9 mouse cellular contexts compared by ENCODE assay signal in the genomic region with DNA sequence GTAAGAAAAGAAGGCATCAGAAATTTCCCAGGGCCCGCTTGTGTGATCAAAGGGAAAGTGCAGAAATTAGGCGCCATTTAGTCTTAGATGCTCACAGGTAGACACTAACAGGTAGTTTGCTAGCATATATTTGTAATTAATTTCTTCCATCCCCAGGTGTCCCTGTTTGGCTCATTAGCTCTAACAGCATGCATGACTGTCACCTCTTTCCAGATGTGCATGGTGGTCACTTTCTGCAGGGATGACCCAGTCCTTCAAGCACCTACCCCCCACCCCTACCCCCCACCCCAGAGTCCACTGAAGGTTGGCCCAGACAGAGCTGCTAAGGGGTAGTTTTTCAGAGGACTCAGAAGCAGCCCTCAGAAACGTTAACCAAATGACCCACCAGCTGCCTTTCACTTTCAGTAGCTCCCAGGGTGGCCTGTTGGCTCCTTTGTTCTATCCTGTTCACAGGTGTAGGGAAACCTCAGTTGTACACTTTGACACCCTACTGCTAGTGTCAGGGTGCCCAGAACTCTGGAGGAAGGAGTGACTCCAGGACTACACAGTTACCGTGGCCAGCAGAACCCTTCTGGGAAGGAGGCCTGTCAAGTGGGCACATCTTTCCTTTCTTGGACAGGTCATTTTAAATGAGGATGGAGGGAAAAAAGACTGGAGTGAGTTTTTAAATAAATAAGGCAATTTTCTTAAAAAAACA. TPM values are rescaled to one million over a fixed set of nuclear protein-coding genes. Genes with fewer than 3 reads are reported as not detected.
A peak's percentile ranks its signal among the peaks of the same experiment; 100 is the strongest.
DNase-seq lines count a peak whose midpoint lies in the region; ATAC-seq and TF ChIP-seq lines count a peak whose summit lies in the region.
"Had no signal": no experiment of that assay in that cellular context is flagged by ENCODE, and none has a peak within 500 bp of the region (broad histone marks: within the 10 kb centered on the region; RNA-seq: fewer than 3 reads in every experiment).

No protein-coding gene starts in this region.

- H3K36me3 ChIP-seq in heart, postnatal 0 days (replicated peaks; ENCODE audit: control insufficient read depth, insufficient read depth, low read length) = no peaks in the 10 kb centered on the region
- H3K36me3 ChIP-seq in embryonic facial prominence, embryonic 13.5 days = no peaks in the 10 kb centered on the region
- H3K36me3 ChIP-seq in intestine, embryonic 14.5 days (ENCODE audit: control insufficient read depth, insufficient read depth, low read length) = no peaks in the 10 kb centered on the region
- no peaks in the 10 kb centered on the region for H3K36me3 ChIP-seq in midbrain, embryonic 14.5 days (ENCODE audit: control insufficient read depth, insufficient read depth, low read length)

- H3K9me3 ChIP-seq in heart, postnatal 0 days (replicated peaks; ENCODE audit: control insufficient read depth, low read length) = no peaks in the 10 kb centered on the region
- H3K9me3 ChIP-seq in embryonic facial prominence, embryonic 13.5 days = no peaks in the 10 kb centered on the region
- no peaks in the 10 kb centered on the region for H3K9me3 ChIP-seq in intestine, embryonic 14.5 days (ENCODE audit: control insufficient read depth, low read length)
- H3K9me3 ChIP-seq in midbrain, embryonic 14.5 days (ENCODE audit: control insufficient read depth, low read length) = no peaks in the 10 kb centered on the region

- no peak overlapping the region for H3K27ac ChIP-seq in heart, postnatal 0 days (ENCODE audit: low read depth)
- H3K27ac ChIP-seq in embryonic facial prominence, embryonic 13.5 days = no peak overlapping the region
- H3K27ac ChIP-seq in intestine, embryonic 14.5 days (ENCODE audit: low read depth) = no peak overlapping the region
- H3K27ac ChIP-seq in midbrain, embryonic 14.5 days (replicated peaks; ENCODE audit: low read depth, low read length) = no peak overlapping the region

- no peak overlapping the region for H3K9ac ChIP-seq in heart, postnatal 0 days (replicated peaks; ENCODE audit: low read depth, low read length)
- H3K9ac ChIP-seq in embryonic facial prominence, embryonic 13.5 days = peak overlapping the region; percentile 60; the same call in 1 of the 2 replicates
- H3K9ac ChIP-seq in intestine, embryonic 14.5 days (ENCODE audit: low read length) = no peak overlapping the region
- peak overlapping the region; percentile 32 for H3K9ac ChIP-seq in midbrain, embryonic 14.5 days (replicated peaks; ENCODE audit: low read length)

- no peaks in the 10 kb centered on the region for H3K4me1 ChIP-seq in heart, postnatal 0 days (ENCODE audit: control insufficient read depth, insufficient read depth)
- peaks cover 14% of the 10 kb centered on the region; the same call in 1 of the 2 replicates for H3K4me1 ChIP-seq in embryonic facial prominence, embryonic 13.5 days
- H3K4me1 ChIP-seq in intestine, embryonic 14.5 days (replicated peaks; ENCODE audit: control insufficient read depth, insufficient read depth, low read length) = no peaks in the 10 kb centered on the region; the same call in 1 of the 2 replicates
- H3K4me1 ChIP-seq in midbrain, embryonic 14.5 days (ENCODE audit: control insufficient read depth, insufficient read depth, low read length) = peaks cover 9% of the 10 kb centered on the region; the same call in 1 of the 2 replicates

- ATAC-seq in heart, postnatal 0 days (ENCODE audit: insufficient read depth, low read depth) = no peak
- ATAC-seq in embryonic facial prominence, embryonic 13.5 days (ENCODE audit: insufficient number of reproducible peaks, insufficient read depth, low FRiP score, low TSS enrichment, low read depth) = no peak
- 0 out of 2 replicates have a peak, but pooled peaks have one; percentile 15 for ATAC-seq in intestine, embryonic 14.5 days (replicated peaks; ENCODE audit: low FRiP score, low TSS enrichment, low read depth)
- ATAC-seq in midbrain, embryonic 14.5 days (ENCODE audit: low FRiP score, low TSS enrichment) = peak; percentile 34
- no peak for ATAC-seq in activated CD4-positive, CD25-positive, alpha-beta regulatory T cell, adult 4 months

- intact Hi-C loops in left cerebral cortex, postnatal 14 days (cut with DNase I) = no loop called here

- H3K4me2 ChIP-seq in heart, postnatal 0 days (ENCODE audit: low read depth, low read length) = peak overlapping the region; percentile 61
- peak overlapping the region; percentile 71 for H3K4me2 ChIP-seq in embryonic facial prominence, embryonic 13.5 days
- H3K4me2 ChIP-seq in intestine, embryonic 14.5 days (ENCODE audit: low read length) = peak overlapping the region; percentile 46
- peak overlapping the region; percentile 58 for H3K4me2 ChIP-seq in midbrain, embryonic 14.5 days (ENCODE audit: low read length)

- no peak for DNase-seq in heart, postnatal 0 days (ENCODE audit: low spot score)
- no peak for DNase-seq in heart, adult 11 months
- DNase-seq in intestine, embryonic 14.5 days (ENCODE audit: low spot score) = no peak
- no peak for DNase-seq in midbrain, embryonic 14.5 days
- no peak for DNase-seq in left cerebral cortex, postnatal 14 days (ENCODE audit: low spot score in 2 of 2)
- no peak for DNase-seq in left cerebral cortex, adult 18-20 months (ENCODE audit: low spot score in 2 of 2)
- DNase-seq: right cerebral cortex, adult 18-20 months had no signal

- WGBS in heart, postnatal 0 days = 47% methylated on average over 4 of the region's 4 CpGs
- 29% methylated on average over 4 of the region's 4 CpGs for WGBS in embryonic facial prominence, embryonic 13.5 days
- WGBS in intestine, embryonic 14.5 days = 31% methylated on average over 4 of the region's 4 CpGs
- 29% methylated on average over 4 of the region's 4 CpGs for WGBS in midbrain, embryonic 14.5 days

- TF ChIP-seq CTCF in heart, postnatal 0 days (IDR thresholded peaks at IDR 0.05; ENCODE audit: low read depth) = no peak

- peak overlapping the region; percentile 39 for H3K4me3 ChIP-seq in heart, postnatal 0 days (ENCODE audit: low read depth, low read length)
- peak overlapping the region; percentile 41 for H3K4me3 ChIP-seq in embryonic facial prominence, embryonic 13.5 days
- peak overlapping the region; percentile 21 for H3K4me3 ChIP-seq in intestine, embryonic 14.5 days (ENCODE audit: low read depth, low read length)
- peak overlapping the region; percentile 33 for H3K4me3 ChIP-seq in midbrain, embryonic 14.5 days (replicated peaks; ENCODE audit: low read depth, low read length)

- TF ChIP-seq EP300 in heart, postnatal 0 days (IDR thresholded peaks at IDR 0.05; ENCODE audit: low read depth) = no peak

- H3K27me3 ChIP-seq in heart, postnatal 0 days (ENCODE audit: control insufficient read depth, insufficient read depth, low read length) = no peaks in the 10 kb centered on the region
- peaks cover 8% of the 10 kb centered on the region for H3K27me3 ChIP-seq in embryonic facial prominence, embryonic 13.5 days
- H3K27me3 ChIP-seq in intestine, embryonic 14.5 days (replicated peaks; ENCODE audit: control insufficient read depth, insufficient read depth, low read length) = no peaks in the 10 kb centered on the region
- H3K27me3 ChIP-seq in midbrain, embryonic 14.5 days (ENCODE audit: control insufficient read depth, insufficient read depth, low read length) = no peaks in the 10 kb centered on the region

RNA-seq across cellular contexts. Expression of a gene that starts 43.2 kb away (rescaled TPM):
- total RNA-seq in heart, postnatal 0 days (2014; rRNA removed; ENCODE audit: low replicate concordance) = 2.3 and 3.9 TPM in 2 replicates
- polyA plus RNA-seq in heart, postnatal 0 days (2015; fragmentation: Nextera tagmentation; extraction: Ambion mirVana) = 17.2 and 17.7 TPM in 2 replicates
- 46.3 and 58.9 TPM in 2 replicates for polyA plus RNA-seq in embryonic facial prominence, embryonic 13.5 days (2015; fragmentation: Nextera tagmentation; extraction: Ambion mirVana)
- 29.4 and 31.7 TPM in 2 replicates for polyA plus RNA-seq in intestine, embryonic 14.5 days (2014; fragmentation: Nextera tagmentation; extraction: Ambion mirVana)
- polyA plus RNA-seq in midbrain, embryonic 14.5 days (2014; fragmentation: Nextera tagmentation; extraction: Ambion mirVana) = 45.4 and 52.7 TPM in 2 replicates
- total RNA-seq in left cerebral cortex, postnatal 14 days (2021) = 10 to 100 TPM; 18.9 to 19.3 TPM
- 10 to 100 TPM; 21.2 to 23.5 TPM for total RNA-seq in left cerebral cortex, adult 18-20 months (2021)
- 10 to 100 TPM; 35.0 to 39.2 TPM for polyA plus RNA-seq in activated CD4-positive, CD25-positive, alpha-beta regulatory T cell, adult 4 months (2017; shearing (Covaris generic))

Comparison
In these comparisons a context has a peak if more than half of its experiments do, and no peak if none do; other contexts are left out.
1. ATAC-seq: peak in intestine, embryonic 14.5 days (single experiment) and midbrain, embryonic 14.5 days (single experiment); none in heart, postnatal 0 days (single experiment), embryonic facial prominence, embryonic 13.5 days (single experiment) and activated CD4-positive, CD25-positive, alpha-beta regulatory T cell, adult 4 months (single experiment).
2. H3K9ac ChIP-seq: peak in embryonic facial prominence, embryonic 13.5 days (single experiment) and midbrain, embryonic 14.5 days (single experiment); none in heart, postnatal 0 days (single experiment) and intestine, embryonic 14.5 days (single experiment).
3. Peak in every context shown above with its lines, with median percentiles within 50 percentile points of each other: H3K4me2 ChIP-seq and H3K4me3 ChIP-seq.